Mouse (Mus musculus): Measurements from ENCODE around the gene Piwil1. TPM values are rescaled to one million over a fixed set of nuclear protein-coding genes. Genes with fewer than 3 reads are reported as not detected.
A peak's percentile ranks its signal among the peaks of the same experiment; 100 is the strongest.

Piwil1 gene
- polyA plus RNA-seq, 1 experiment from 2014 or later, result not detected

DNA sequence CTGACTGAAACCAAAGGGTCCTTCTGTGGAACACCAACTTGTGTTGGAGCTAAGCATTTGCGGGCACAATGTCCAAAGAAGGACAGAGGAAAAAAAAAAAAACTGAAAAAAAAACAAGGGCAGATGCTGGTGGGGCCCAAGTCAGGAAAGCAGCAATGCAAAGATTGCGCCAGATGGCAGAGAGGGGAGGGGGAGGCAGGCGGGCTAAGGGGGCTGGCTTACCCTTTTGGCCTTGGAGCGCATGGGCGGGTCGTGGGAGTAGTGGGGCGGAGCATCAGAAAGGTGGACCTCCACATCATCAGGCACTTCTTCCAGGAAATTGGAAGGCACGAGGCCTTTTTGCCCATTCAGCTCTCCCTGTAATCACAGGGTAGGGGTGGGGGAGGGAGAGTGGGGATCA lies 58.8 kb downstream of the Piwil1 start:
- ATAC-seq (ENCODE audit: insufficient number of reproducible peaks, low FRiP score, low TSS enrichment, low read depth), result no peak
- H3K4me1 ChIP-seq, result no peaks in the 10 kb centered on the region
- no peak overlapping the region for H3K4me2 ChIP-seq
- no peaks in the 10 kb centered on the region for H3K9me3 ChIP-seq
- 34% methylated on average over 8 of the region's 8 CpGs for WGBS
- no peak overlapping the region for H3K9ac ChIP-seq
- no peak overlapping the region for H3K27ac ChIP-seq
- H3K4me3 ChIP-seq, result no peak overlapping the region
- H3K27me3 ChIP-seq, result no peaks in the 10 kb centered on the region
- H3K36me3 ChIP-seq, result no peaks in the 10 kb centered on the region

DNA sequence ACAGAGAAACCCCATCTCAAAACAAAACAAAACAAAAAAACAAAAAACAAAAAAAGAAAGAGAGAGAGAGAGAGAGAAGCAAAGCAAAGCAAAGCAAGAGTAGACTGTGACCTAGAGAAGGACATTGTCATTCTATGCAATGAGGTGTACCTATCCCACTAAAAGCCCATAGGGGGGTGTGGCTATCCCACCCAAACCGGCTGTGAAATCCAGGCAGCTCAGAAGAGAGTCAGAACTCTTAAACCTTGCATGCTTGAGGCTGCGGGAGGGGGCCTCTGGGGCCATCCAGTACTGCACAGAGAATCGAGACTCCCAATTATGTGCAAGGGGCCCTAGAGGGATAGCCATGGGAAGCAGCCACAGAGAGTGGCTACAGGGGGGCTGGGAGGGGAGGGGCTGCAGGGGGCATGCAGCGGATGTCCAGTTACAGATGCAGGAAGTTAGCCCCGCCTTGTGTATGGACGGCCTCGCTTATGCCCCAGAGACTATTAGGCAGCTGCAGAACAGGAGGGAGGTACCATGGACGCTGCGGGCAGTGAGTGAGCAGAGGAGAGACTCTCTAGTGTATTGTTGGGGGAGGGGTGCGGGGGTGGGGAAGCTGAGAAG lies 66.8 kb downstream of the Piwil1 start:
- Histone ChIP-seq H3K27me3 (no peaks in the 10 kb centered on the region), H3K36me3 (no peaks in the 10 kb centered on the region), H3K27ac (no peak overlapping the region), H3K9me3 (no peaks in the 10 kb centered on the region), H3K4me3 (no peak overlapping the region), H3K4me1 (peaks cover 4% of the 10 kb centered on the region), H3K4me2 (0 out of 2 replicates have a peak overlapping the region, but pooled peaks have one; percentile 19), H3K9ac (no peak overlapping the region)
- ATAC-seq (ENCODE audit: insufficient number of reproducible peaks, low FRiP score, low TSS enrichment, low read depth), result peak; percentile 77
- 3% methylated on average over 10 of the region's 10 CpGs for WGBS

DNA sequence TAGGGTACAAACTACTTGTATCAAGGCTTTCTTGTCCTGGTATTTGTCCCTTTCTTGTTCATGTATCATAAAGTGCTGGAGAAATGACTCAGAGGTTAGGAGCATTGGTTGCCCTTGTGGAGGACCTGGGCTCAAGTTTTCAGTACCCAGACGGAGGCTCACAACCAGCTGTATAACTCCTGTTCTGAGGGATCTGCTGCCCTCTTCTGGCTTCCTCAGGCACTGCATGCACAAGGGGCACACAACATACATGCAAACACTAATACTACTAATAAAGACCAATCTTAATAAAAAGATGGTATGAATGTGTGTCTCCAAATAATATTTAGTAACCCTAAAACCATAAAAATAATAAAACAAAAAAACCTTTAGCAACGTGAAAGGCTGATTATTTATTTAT lies 74.1 kb downstream of the Piwil1 start:
- 62% methylated on average over 2 of the region's 2 CpGs for WGBS
- Histone ChIP-seq H3K4me3 (no peak overlapping the region), H3K9ac (no peak overlapping the region), H3K27ac (no peak overlapping the region), H3K4me2 (no peak overlapping the region), H3K9me3 (no peaks in the 10 kb centered on the region), H3K27me3 (no peaks in the 10 kb centered on the region), H3K36me3 (no peaks in the 10 kb centered on the region), H3K4me1 (no peaks in the 10 kb centered on the region)
- ATAC-seq (ENCODE audit: insufficient number of reproducible peaks, low FRiP score, low TSS enrichment, low read depth), result no peak

DNA sequence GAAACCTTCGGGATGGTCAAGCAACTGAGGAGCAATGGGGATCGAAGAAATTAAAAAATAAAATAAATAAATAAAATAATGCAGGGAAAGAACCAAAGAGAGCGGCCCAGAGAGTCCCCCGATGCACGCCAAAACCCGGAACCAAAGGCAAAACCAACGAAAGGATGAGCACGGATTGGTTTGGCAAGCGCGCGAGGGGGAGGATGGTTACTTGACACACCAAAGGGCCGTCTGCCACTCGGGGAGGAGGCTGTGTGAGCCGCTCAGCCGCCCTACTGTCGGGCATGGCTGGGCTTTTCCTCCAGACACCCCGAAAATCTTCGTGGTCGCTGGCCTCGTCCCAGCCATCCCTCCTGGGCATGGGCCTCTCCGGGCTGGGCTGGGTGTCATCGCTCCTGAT lies 79.3 kb downstream of the Piwil1 start:
- no peak overlapping the region for H3K4me2 ChIP-seq
- 79% methylated on average over 22 of the region's 22 CpGs for WGBS
- H3K9ac ChIP-seq, result no peak overlapping the region
- H3K9me3 ChIP-seq, result no peaks in the 10 kb centered on the region
- no peak overlapping the region for H3K27ac ChIP-seq
- no peak overlapping the region for H3K4me3 ChIP-seq
- no peaks in the 10 kb centered on the region for H3K36me3 ChIP-seq
- ATAC-seq (ENCODE audit: insufficient number of reproducible peaks, low FRiP score, low TSS enrichment, low read depth), result no peak
- H3K4me1 ChIP-seq, result no peaks in the 10 kb centered on the region
- no peaks in the 10 kb centered on the region for H3K27me3 ChIP-seq

DNA sequence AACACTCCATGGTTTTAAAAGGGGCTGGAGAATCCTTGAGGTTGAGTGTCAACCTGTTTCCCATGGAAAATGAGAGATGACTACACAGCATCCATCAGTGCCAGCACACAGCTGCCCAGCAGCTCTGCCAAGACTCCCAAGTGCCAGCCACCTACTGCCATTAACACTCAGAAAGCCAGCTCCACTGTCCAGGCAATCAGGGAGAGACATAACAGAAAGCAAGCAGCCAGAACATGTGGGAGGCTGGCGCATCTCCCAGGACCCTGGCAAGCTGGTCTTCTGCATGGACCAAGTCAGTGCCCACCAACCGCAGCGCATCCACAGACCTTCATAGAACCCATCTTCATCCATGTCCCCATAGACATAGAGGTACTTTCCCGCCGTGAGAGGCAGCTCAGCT lies 98.3 kb downstream of the Piwil1 start:
- Histone ChIP-seq H3K4me3 (no peak overlapping the region), H3K36me3 (no peaks in the 10 kb centered on the region), H3K4me2 (no peak overlapping the region), H3K4me1 (no peaks in the 10 kb centered on the region), H3K9me3 (no peaks in the 10 kb centered on the region), H3K9ac (no peak overlapping the region), H3K27ac (no peak overlapping the region), H3K27me3 (no peaks in the 10 kb centered on the region)
- ATAC-seq (ENCODE audit: insufficient number of reproducible peaks, low FRiP score, low TSS enrichment, low read depth), result no peak
- WGBS, result 84% methylated on average over 5 of the region's 5 CpGs

Other genes with a start within 250 kb of the Piwil1 start
- 5.9 and 7.7 TPM in 2 replicates for gene Fzd10, start 101.7 kb upstream of the Piwil1 start, polyA plus RNA-seq (2015; fragmentation: Nextera tagmentation; extraction: Ambion mirVana)

Measured in limb, embryonic 15.5 days (tissue).